Mouse (Mus musculus) layer of hippocampus, postnatal 25 days (tissue): ENCODE measurements around the gene Trnau1ap. TPM values are rescaled to one million over a fixed set of nuclear protein-coding genes. Genes with fewer than 3 reads are reported as not detected.

ENCODE experiments used
- DNase-seq, 2 experiments: peaks; one replicate each; pipeline ENCODE4 v3.0.0; 2022; ENCODE audit warnings: mixed read lengths in 2 of 2, low spot score in 1 of 2; ENCODE audit errors: extremely low spot score in 1 of 2
- total RNA-seq, 2 experiments: library from RNA; stranded (reverse); gene quantifications; 2 replicates each; pipeline ENCODE4 v1.2.3; 2021

The Trnau1ap gene
- total RNA-seq: 10 to 100 TPM; 19.6 to 23.2 TPM

DNA sequence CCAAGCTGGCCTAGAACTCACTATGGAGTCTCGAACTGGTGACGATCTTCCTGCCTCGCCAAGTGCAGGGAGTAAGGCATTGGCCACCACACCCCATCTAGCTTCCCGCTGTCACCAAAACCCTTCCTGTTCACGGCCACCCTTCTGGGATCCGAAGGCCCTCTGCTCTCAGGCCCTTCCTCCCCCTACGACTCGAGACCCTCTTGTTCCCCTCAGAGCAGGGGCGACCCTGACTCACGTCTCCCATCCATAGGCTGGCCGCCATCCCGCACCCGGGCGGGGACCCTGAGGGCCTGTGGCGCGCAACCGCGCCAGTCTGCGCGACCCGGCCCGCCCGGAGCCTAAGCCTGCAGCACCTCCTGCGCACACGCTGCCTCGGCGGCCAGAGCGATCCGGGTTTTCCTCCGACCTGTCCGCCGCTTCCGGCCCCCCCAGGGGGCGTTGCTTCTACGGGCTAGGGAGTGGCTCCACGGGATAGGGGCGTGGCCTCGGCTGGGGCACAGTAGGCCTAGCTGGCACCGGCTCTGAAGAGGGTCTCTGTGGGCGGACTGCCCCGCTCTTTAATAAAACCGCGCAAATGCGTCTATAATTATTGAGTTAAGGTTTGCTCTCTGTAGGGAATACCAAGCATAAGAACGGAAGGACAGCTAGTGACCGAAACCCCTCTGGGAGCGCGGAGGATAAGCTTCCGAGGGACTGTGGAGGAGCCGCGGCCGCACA is at the start of gene Trnau1ap:
Gene Trnau1ap, minus strand, starts transcription at position 424 of the 720 bp plus-strand sequence.
- DNase-seq: peak; percentile 67

DNA sequence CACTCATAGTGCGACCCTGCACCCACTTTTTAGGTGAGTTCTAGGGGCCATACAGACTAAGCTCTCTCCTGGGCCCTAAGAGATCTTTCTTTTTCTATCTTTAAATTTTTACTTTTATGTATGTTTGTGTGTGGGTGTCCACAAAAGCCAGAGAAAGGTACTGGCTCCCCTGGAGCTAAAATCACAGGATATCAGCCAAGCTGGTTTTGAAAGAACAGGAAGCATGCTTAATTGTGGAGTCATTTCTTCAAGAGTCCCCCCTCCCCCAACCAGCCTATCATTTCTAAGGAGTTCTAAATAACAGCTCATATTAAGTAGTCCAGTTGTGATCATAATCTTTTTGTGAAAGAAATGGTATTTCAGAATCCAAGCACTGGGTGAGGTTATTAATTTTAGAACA is 44.5 kb upstream of the Trnau1ap start:
- no peak for DNase-seq

- no peak for DNase-seq
Observed at GRCm38 (mm10) chr4:132369953-132370750, 40.8 kb upstream of the Trnau1ap start.

DNA sequence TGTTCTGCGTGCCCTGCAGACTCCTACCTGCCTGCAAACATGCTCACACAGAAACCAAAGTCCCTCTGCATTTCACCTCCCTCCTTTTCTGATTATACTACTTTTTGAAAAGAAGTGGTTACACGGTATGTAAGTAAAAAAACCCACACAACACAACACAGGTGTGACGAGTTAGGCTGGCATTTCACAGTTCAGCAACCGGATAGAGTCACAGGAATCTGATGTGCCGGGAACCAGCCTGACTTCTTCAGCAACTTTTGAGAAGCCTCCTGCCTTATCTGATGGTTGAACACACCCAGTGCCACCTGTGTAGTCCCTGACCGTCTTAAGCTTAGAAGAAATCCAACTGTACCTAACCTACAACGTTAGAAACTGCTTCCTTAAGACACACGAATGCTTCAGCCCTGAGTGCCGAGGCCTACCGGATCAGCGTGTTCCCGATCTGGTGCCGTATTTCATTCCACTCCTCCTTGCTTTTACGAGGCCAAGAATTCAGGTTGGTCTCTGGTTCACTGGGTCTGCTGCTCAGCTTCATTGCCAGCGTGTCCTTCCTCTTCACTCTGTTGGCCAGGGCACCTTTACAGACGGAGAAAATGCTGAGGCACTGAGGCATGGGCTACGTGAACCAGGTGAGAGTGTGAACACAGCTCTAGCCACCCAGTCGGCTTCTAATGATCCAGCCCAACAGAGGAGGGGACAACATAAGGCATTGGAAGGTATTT is 38.3 kb upstream of the Trnau1ap start:
- no peak for DNase-seq

- DNase-seq: no peak
Observed at GRCm38 (mm10) chr4:132365450-132366060, 36.2 kb upstream of the Trnau1ap start.

- no peak for DNase-seq
Observed at GRCm38 (mm10) chr4:132363487-132363886, 34.1 kb upstream of the Trnau1ap start.

GRCm38 (mm10) chr4:132359510-132359909 is 30.2 kb upstream of the Trnau1ap start:
- DNase-seq: no peak

DNA sequence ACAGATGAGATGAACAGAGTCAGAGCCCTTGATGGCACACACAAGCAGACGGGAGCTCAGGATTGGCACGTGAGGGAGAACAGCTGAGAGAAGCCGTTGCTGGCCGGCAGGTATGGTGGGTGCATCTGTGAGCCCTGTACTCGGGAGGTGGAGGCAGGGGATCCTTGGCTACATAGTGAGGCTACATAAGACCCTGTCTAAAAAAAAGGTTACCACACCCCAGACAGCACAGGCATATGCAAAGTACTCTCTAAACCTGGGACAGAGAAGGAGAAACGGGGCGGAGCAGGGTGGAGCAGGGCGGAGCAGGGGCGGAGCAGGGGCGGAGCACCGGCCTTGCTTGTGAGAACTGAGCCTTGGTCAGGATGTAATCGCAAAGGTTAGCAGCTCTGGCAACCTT is 26.8 kb upstream of the Trnau1ap start:
- no peak for DNase-seq

DNA sequence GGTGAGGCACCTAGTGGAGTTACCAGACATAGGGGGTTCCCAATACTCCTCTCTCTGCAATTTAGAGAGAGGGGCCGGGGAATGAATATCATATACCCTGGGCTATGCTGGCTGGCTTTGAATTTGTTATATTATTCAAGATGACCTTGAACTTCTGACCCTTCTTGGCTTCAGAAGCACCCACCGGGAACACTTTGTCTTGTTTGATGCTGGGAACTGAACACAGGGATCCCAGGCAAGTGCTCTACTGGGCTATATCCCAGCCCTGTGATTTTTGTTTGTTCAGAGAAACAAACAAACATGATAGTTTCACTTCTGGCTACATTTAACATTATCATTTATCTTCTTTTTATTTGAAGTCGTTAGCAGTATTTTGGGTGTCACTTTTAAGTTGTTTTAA is 26.1 kb upstream of the Trnau1ap start:
- DNase-seq: no peak

GRCm38 (mm10) chr4:132354571-132354970 is 25.2 kb upstream of the Trnau1ap start:
- DNase-seq: no peak

- peak; percentile 78 to 82 for DNase-seq
Observed at GRCm38 (mm10) chr4:132353481-132353885, 24.1 kb upstream of the Trnau1ap start, which contains the start of gene Rcc1. Rcc1 (minus strand) TSS chr4:132353605.

- no peak for DNase-seq
Observed at GRCm38 (mm10) chr4:132352739-132353138, 23.4 kb upstream of the Trnau1ap start.

- no peak for DNase-seq
Observed at GRCm38 (mm10) chr4:132351401-132351800, 22.1 kb upstream of the Trnau1ap start.

DNA sequence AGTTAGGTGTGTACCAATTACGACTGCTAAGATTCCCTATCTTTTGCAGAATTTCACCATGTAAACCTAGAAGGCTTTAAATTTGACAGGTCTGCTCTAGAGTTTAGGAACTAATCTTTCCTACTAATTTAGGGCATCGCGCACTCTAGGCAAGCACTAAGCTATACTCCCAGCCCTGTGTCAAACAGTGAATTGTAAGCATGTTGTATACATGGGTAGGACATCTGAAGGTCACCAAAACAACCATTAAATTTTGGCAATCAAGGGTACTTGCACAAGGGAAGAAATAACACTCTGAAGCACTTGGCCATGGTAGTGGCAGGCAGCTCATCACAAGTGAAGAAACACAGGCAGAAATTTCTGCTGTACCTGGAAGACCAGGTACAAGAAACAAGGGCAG is 21.5 kb upstream of the Trnau1ap start:
- no peak for DNase-seq

DNA sequence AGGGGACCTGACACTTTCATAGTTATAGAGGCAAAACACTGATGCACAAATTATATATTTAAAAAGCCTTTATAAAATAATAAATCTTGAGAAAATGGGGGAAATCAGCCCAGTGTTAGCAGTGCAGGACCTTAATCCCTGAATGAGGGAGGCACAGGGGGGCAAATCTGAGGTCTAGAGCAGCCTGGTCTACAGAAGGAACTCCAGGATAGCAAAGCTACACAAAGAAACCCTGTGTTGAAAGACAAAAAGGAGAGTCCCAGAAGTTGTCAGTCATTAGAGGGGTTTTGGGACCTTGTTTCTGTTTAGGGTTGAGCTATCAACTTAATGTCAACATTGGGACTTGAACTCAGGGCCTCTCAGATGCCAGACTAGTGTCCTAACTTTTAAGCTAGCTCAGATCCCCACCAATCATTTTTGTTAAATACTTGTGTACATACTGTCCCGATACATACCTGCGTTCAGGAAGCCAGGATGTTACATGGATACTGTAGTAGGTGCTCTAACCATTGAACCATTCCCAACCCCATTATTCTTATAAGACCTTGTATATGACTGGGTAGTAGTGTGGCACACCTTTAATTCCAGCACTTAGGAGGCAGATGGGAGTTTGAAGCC is 20.9 kb upstream of the Trnau1ap start:
- no peak for DNase-seq

DNA sequence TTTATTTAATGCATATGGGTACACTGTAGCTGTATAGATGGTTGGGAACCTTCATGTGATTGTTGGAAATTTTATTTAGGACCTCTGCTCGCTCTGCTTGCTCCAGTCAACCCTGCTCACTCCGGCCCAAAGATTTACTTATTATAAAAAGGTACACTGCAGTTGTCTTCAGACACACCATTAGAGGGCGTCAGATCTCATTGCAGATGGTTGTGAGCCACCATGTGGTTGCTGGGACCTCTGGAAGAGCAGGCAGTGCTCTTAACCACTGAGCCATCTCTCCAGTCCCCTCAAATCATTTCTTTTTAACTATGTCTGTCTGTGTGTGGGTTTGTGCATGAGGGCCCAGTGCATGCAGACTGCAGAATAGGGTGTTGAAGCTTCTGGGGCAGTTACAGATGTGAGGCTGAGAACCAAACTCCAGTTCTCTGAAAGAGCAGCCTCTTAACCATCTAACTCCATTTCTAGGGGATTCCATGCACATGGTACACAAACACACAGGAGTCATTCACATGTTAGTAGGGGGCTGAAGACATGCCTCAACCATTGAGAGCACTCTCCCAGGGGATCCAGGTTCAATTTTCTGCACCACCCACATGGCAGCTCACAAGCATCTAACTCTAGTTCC is 20.3 kb upstream of the Trnau1ap start:
- DNase-seq: no peak

- DNase-seq: no peak
Observed at GRCm38 (mm10) chr4:132346661-132347060, 17.3 kb upstream of the Trnau1ap start.

DNA sequence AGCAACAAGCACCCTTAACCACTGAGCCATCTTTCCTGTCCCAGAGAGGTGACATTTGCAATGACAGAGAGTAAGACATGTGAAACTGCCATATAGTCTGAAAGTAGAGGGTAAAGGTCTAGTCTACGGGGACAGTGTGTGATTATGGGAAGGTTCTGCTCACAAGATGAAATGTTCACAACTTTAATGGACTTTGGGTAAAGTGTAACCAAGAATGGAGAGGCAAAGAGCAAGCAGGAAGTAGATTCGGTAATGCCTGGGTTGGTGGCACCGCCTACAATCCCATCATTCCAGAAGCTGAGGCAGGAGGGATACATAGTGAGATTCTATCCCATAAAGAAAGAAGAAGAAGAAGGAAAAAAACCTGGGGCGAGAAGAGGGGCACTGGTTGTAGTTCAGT is 16.9 kb upstream of the Trnau1ap start:
- DNase-seq: no peak

- DNase-seq: no peak
Observed at GRCm38 (mm10) chr4:132345843-132346212, 16.5 kb upstream of the Trnau1ap start.
